Mouse (Mus musculus) left cerebral cortex, adult 2 months (tissue): ENCODE results near the gene Casc1. TPM values are rescaled to one million over a fixed set of nuclear protein-coding genes. Genes with fewer than 3 reads are reported as not detected.

Source experiments
- DNase-seq, 2 experiments: peaks; one replicate each; pipeline ENCODE4 v3.0.0; 2021 to 2022; ENCODE audit warnings: low spot score in 2 of 2, mixed read lengths in 1 of 2; ENCODE audit errors: extremely low spot score in 1 of 2
- H3K27ac ChIP-seq: fragments of 200-600 bp; 2 replicates; pipeline ENCODE4 v1.8.1; 2022
- H3K4me3 ChIP-seq: fragments of 200-600 bp; 2 replicates; pipeline ENCODE4 v1.8.1; 2022
- CTCF ChIP-seq: fragments of 200-600 bp; IDR thresholded peaks from 2 replicates; pipeline ENCODE4 v1.8.1; 2022; ENCODE audit warnings: antibody characterized with exemption, mild to moderate bottlenecking, moderate library complexity
- intact Hi-C: fragments of 180-260 bp; cut with DNase I; formaldehyde crosslinking; loops from one replicate; pipeline ENCODE4 v1.15.1; 2025
- long read RNA-seq, 2 experiments: library from polyadenylated mRNA; stranded (forward); transcript quantifications; one replicate each; pipeline ENCODE4 v2.0.0; 2021; ENCODE audit warnings: borderline mapping rate in 2 of 2
- total RNA-seq, 2 experiments: library from RNA; stranded (reverse); gene quantifications; 2 replicates each; pipeline ENCODE4 v1.2.3; 2021

Gene Casc1
- total RNA-seq = 1 to 10 TPM; 1.3 to 1.9 TPM
- long read RNA-seq, experiment 1 = 0 reads
- long read RNA-seq, experiment 2 = 0 reads

GRCm38 (mm10) chr6:145210816-145211338 lies at the start of gene Casc1, which contains the start of gene Etfrf1:
TSS of gene Casc1 (minus strand) at chr6:145211005.
TSS of gene Etfrf1 (plus strand) at chr6:145211134.
- TF ChIP-seq CTCF = no peak
- DNase-seq = peak; percentile 97 to 98
- Histone ChIP-seq H3K4me3 (peak within 1 kb of the TSS; percentile 77), H3K27ac (peak within 1 kb of the TSS; percentile 96)
- intact Hi-C loops = loop anchor here (1.0 kb wide), 2 partner anchors 39 to 130 kb away; partner anchors contain the start of gene Kras

DNA sequence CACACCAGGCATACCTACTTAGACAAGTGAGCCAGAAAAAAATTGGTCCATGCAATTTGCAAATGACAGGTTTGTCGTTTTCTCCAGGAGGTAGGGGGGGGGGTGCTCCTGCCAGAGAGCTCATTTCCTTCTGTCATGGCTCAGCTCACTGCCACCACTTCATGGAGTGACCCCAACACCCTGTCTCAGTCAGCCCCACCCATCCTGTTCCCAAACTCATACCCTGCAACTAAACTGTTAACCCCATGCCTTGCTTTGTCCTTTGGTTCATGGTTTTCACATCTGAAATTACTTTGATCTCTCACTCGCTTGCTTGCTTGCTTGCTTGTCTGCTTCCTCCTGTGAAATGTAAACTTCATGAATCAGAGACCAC lies 45.9 kb upstream of the Casc1 start:
- DNase-seq = no peak
- intact Hi-C loops = no loop called here

GRCm38 (mm10) chr6:145255952-145256700 lies 45.3 kb upstream of the Casc1 start:
- Histone ChIP-seq H3K27ac (no peak overlapping the region), H3K4me3 (no peak overlapping the region)
- intact Hi-C loops = no loop called here
- TF ChIP-seq CTCF = no peak; the same call in 1 of the 2 replicates
- DNase-seq = no peak

More for the DNA sequence above, 45.9 kb upstream of the Casc1 start:
- no peak overlapping the region for H3K27ac ChIP-seq
- no peak for TF ChIP-seq CTCF
- no peak overlapping the region for H3K4me3 ChIP-seq

GRCm38 (mm10) chr6:145250820-145251219 lies 40.0 kb upstream of the Casc1 start:
- Histone ChIP-seq H3K4me3 (peak overlapping the region; percentile 87), H3K27ac (peak overlapping the region; percentile 88)
- intact Hi-C loops = loop anchor here (1.0 to 2.0 kb wide), 3 partner anchors 40 to 91 kb away; partner anchors contain the start of genes Casc1 and Etfrf1
- peak; percentile 37 to 52 for DNase-seq
- no peak for TF ChIP-seq CTCF

DNA sequence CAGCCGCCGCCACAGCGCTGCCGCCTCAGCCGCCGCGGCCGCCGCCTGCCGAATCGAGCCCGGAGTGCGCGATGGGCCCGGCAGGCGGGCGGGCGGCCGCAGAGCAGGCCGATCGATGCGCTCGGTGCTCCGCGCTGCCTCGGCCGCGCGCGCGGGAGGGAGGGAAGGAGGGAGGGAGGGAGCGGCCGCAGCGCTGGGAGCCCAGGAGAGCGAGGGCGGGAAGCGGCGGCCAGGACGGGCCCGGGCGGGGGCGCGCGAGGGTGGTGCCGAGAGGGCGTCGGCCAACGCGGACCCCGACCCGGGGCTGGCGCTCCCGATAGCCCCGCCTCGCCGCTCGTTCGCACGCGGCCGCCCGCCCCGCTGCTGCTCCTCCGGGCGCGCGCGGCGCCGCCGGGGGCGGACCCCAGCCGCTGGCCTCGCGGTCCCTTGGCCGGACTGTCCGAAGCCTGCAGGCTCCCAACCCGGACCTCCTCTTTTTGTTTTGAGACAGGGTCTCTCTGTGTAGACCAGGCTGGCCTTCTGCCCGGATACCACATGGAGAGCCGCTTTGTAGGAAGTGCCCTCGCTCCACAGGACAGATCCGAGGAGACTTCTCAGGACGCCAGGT lies 39.5 kb upstream of the Casc1 start, which contains the start of gene Kras:
Kras (minus strand) TSS at position 55 of the 607 bp plus-strand sequence.
- no peak; the same call in 1 of the 2 replicates for TF ChIP-seq CTCF
- H3K27ac ChIP-seq = peak within 1 kb of the TSS; percentile 88
- peak; percentile 90 to 91 for DNase-seq
- intact Hi-C loops = loop anchor here (1.0 to 2.0 kb wide), 3 partner anchors 39 to 92 kb away; partner anchors contain the start of genes Casc1 and Etfrf1
- peak within 1 kb of the TSS; percentile 87 for H3K4me3 ChIP-seq

DNA sequence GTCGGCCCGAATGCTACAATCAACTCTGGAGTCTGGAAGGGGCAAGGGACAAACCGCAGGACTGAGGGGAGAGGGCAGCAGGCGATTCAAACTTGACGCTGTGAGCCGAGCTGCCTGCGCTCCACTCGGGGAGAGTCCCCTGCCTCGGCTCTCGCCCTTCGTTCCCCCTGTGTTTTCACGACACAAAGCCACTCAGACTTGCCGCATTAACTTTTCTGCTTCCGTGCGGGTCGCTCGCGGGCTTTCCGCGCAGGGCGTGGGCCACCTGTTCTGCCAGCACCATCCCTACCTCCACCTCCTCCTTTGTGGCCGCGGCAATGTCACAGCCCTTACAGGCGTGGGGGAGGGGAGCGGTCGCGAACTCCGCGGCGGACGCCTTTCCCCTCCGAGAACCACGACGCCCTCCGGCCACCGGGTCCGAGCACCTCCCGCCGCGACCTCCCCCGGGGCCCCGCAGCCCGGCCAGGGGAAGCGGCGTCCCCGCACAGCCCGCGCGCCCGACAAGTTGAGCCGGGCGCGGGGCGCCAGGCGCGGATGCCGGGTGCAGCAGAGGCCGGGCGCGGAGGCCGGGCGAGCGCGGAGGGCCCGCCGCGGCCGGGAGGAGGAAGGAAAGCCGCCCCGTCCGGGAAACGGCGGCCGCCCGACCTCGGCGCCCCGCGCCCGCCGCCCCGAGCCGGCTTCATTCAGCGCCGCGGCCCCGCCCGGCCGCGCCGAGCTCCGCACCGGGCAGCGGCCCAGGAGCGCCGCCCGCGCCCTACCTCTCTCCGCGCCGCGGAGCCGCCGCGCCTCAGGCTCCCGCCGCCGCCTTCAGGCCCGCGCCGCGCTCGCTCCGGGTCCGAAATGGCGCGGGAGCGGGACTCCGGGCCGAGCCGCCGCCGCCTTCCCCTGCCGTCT lies 38.7 kb upstream of the Casc1 start:
- H3K27ac ChIP-seq = peak overlapping the region; percentile 76
- DNase-seq = peak; percentile 48 to 51
- peak overlapping the region; percentile 87 for H3K4me3 ChIP-seq
- no peak for TF ChIP-seq CTCF
- intact Hi-C loops = loop anchor here (1.0 to 2.0 kb wide), 3 partner anchors 38 to 93 kb away; partner anchors contain the start of genes Casc1 and Etfrf1

DNA sequence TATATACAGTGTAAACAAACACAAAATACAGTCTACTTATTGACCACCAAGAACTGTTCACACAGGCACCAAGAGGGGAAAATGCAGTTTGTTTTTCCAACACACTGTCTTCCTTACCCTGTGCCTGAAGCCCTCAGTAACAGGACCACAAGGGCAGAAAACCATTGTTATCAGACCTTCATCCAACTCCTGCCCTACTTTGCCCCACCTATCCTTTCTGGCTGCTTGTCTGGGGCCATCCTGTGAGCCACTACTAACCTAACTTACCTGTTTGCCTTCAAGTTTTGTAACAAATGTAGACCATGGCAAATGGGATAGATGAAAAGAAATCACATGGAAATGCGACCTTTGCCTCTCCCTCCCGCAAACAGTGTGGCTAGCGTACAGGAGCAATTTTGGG lies 37.1 kb upstream of the Casc1 start:
- intact Hi-C loops = no loop called here
- no peak for DNase-seq
- no peak overlapping the region for H3K27ac ChIP-seq
- H3K4me3 ChIP-seq = no peak overlapping the region; the same call in 1 of the 2 replicates
- no peak for TF ChIP-seq CTCF

GRCm38 (mm10) chr6:145246841-145247240 lies 36.0 kb upstream of the Casc1 start:
- no peak overlapping the region for H3K4me3 ChIP-seq
- DNase-seq = no peak
- TF ChIP-seq CTCF = no peak
- no peak overlapping the region for H3K27ac ChIP-seq
- intact Hi-C loops = no loop called here

DNA sequence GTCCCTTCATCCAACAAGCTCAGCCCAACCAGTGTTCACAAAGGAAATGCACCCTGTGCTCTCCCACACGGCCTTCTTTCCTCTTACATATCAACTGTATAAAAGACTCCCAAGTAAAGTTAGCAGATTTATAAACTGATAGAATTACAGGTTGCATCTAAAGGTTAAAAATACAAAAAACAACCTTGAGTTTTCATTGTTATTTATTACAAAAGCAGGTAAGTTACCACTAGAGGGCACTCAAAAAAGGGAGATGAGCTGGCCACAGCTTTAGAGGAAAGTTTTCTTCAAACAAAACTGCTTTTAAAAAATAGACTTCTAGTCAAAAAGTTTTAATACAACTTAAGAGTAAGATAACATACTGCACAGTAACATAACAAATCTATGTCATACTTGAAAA lies 31.7 kb upstream of the Casc1 start:
- no peak for DNase-seq
- no peak overlapping the region for H3K4me3 ChIP-seq
- intact Hi-C loops = no loop called here
- peak; percentile 72 for TF ChIP-seq CTCF
- H3K27ac ChIP-seq = no peak overlapping the region

GRCm38 (mm10) chr6:145240285-145240684 lies 29.5 kb upstream of the Casc1 start:
- H3K4me3 ChIP-seq = no peak overlapping the region
- DNase-seq = no peak
- TF ChIP-seq CTCF = no peak
- intact Hi-C loops = no loop called here
- no peak overlapping the region for H3K27ac ChIP-seq

DNA sequence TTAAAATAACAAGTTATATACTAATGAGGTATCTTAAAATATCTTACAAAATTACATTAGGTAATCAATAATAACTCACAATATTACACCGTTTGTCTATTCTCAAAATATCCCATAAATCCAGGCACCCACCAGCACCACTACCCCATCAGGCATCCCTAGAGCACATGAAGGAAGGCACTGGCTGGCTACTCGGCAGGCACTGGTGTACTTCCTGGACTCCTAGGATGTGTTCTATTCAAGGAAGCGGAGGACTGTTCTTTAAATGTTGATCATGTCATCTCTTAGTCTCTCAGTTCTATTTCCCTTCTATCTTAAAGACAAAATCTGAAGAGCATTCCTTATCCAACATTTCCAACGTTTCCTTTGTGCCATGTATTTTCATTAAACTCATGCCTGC lies 26.3 kb upstream of the Casc1 start:
- intact Hi-C loops = no loop called here
- Histone ChIP-seq H3K4me3 (no peak overlapping the region), H3K27ac (no peak overlapping the region)
- no peak for DNase-seq
- no peak for TF ChIP-seq CTCF
